Mouse (Mus musculus) hindbrain, embryonic 16.5 days (tissue): ENCODE results near the gene Hist1h4c. TPM values are rescaled to one million over a fixed set of nuclear protein-coding genes. Genes with fewer than 3 reads are reported as not detected.
A peak's percentile ranks its signal among the peaks of the same experiment; 100 is the strongest.
"Not testable (repeated sequence)": the region's sequence is repeated elsewhere in the genome, so short reads cannot be mapped to it uniquely, and the experiment has no call there.

Experiments used
- ATAC-seq: fragments of 200-750 bp; cut with Nextera tagmentation; 2 replicates; pipeline ENCODE4 v1.8.0; 2017; ENCODE audit warnings: moderate TSS enrichment, moderate library complexity
- H3K27ac ChIP-seq: fragments of 300-500 bp; sonication (generic); 2 replicates; pipeline ENCODE4 v1.5.1; 2014; ENCODE audit warnings: low read depth, mild to moderate bottlenecking, control low read depth, low read length, moderate library complexity
- H3K27me3 ChIP-seq: fragments of 300-500 bp; sonication (generic); replicated peaks from 2 replicates; pipeline ENCODE4 v1.6.1; 2014; ENCODE audit warnings: low read length; ENCODE audit not compliant: control insufficient read depth, insufficient read depth
- H3K36me3 ChIP-seq: fragments of 300-500 bp; sonication (generic); 2 replicates; pipeline ENCODE4 v1.6.1; 2014; ENCODE audit warnings: mild to moderate bottlenecking, low read length, moderate library complexity, mixed read lengths; ENCODE audit not compliant: control insufficient read depth, insufficient read depth
- H3K4me1 ChIP-seq: fragments of 300-500 bp; sonication (generic); 2 replicates; pipeline ENCODE4 v1.6.1; 2014; ENCODE audit warnings: low read depth, low read length; ENCODE audit not compliant: control insufficient read depth, insufficient read depth
- H3K4me2 ChIP-seq: fragments of 300-500 bp; sonication (generic); 2 replicates; pipeline ENCODE4 v1.6.1; 2014; ENCODE audit warnings: mild to moderate bottlenecking, low read length, control low read depth, moderate library complexity
- H3K4me3 ChIP-seq: fragments of 300-500 bp; sonication (generic); 2 replicates; pipeline ENCODE4 v1.5.1; 2014; ENCODE audit warnings: mild to moderate bottlenecking, low read length, control low read depth, moderate library complexity
- H3K9ac ChIP-seq: fragments of 300-500 bp; sonication (generic); 2 replicates; pipeline ENCODE4 v1.6.1; 2014; ENCODE audit warnings: low read depth, mild to moderate bottlenecking, control low read depth, low read length, moderate library complexity
- H3K9me3 ChIP-seq: fragments of 300-500 bp; sonication (generic); 2 replicates; pipeline ENCODE4 v1.6.1; 2014; ENCODE audit warnings: mild to moderate bottlenecking, low read length, moderate library complexity; ENCODE audit not compliant: control insufficient read depth
- WGBS: fragments of 180-500 bp; shearing (Covaris S2); extraction: QIAGEN DNeasy Blood & Tissue Kit; methylation state at CpG from one replicate; pipeline ENCODE4 v1.1.7; 2014; 5-methylcytosine and 5-hydroxymethylcytosine counted together
- polyA plus RNA-seq: library from polyadenylated mRNA; unstranded; fragments of >200 nt; fragmentation: Nextera tagmentation; extraction: Ambion mirVana; gene quantifications from 2 replicates; pipeline ENCODE4 v1.2.1, GENCODE M21; 2015

Hist1h4c gene
- 2.0 and 2.5 TPM in 2 replicates for polyA plus RNA-seq

- Histone ChIP-seq H3K4me2 (peak within 1 kb of the TSS; percentile 81), H3K4me1 (peaks cover 8% of the 10 kb centered on the region), H3K9ac (peak within 1 kb of the TSS; percentile 64), H3K4me3 (peak within 1 kb of the TSS; percentile 49), H3K36me3 (no peaks in the 10 kb centered on the region), H3K27me3 (no peaks in the 10 kb centered on the region), H3K9me3 (no peaks in the 10 kb centered on the region), H3K27ac (peak within 1 kb of the TSS; percentile 82)
- under 1% methylated on average over 17 of the region's 22 CpGs for WGBS
- peak; percentile 98 for ATAC-seq
Observed at GRCm38 (mm10) chr13:23698300-23698693, at the start of gene Hist1h4c. Gene Hist1h4c, minus strand, starts transcription at chr13:23698454.

GRCm38 (mm10) chr13:23747892-23748288 lies 49.6 kb upstream of the Hist1h4c start:
- Histone ChIP-seq H3K27ac (0 out of 2 replicates have a peak overlapping the region, but pooled peaks have one; percentile 16), H3K4me2 (peak overlapping the region; percentile 1; the same call in 1 of the 2 replicates), H3K4me1 (peaks cover 11% of the 10 kb centered on the region), H3K36me3 (no peaks in the 10 kb centered on the region), H3K9ac (no peak overlapping the region), H3K4me3 (no peak overlapping the region), H3K9me3 (no peaks in the 10 kb centered on the region), H3K27me3 (no peaks in the 10 kb centered on the region)
- no peak for ATAC-seq
- 6% methylated on average over 4 of the region's 4 CpGs for WGBS

DNA sequence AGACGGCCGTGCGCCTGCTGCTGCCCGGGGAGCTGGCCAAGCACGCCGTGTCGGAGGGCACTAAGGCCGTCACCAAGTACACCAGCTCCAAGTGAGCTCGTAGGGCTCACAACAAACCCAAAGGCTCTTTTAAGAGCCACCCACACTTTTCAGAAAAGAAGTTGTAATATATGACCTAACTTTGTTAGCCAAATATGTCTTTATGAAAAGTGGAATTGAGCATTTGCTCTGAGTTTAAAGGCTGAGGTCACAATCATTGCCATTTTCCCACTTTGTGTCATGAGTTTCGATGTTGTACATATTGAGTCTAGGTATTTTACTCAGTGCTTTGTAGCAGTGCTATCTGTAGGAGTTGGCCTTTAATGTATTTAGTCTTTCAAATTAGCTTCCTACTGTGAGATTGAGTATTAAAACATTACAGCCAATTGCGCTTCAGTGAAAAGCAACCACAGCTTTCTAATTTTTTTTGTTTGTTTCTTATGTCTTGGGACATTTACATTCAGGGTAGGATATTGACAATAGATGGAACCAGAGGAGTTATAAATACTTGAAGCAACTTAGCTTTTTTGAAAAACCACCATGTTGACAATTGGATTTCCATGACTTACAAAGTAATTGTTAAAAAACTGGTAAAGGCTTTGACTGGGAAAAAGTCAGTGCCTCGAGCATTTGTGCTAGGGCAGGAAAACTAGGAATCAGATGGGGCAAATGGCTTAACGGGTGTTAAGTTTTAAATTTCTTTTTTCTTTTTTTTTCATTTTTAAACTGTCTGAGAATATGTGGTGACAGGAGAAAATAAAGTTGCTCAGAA lies 49.0 kb upstream of the Hist1h4c start:
- peak overlapping the region; percentile 75 for H3K4me2 ChIP-seq
- no peaks in the 10 kb centered on the region for H3K27me3 ChIP-seq
- no peaks in the 10 kb centered on the region for H3K36me3 ChIP-seq
- peaks cover 11% of the 10 kb centered on the region for H3K4me1 ChIP-seq
- H3K9me3 ChIP-seq, result no peaks in the 10 kb centered on the region
- peak overlapping the region; percentile 35 for H3K4me3 ChIP-seq
- H3K27ac ChIP-seq, result peak overlapping the region; percentile 94
- ATAC-seq, result no peak
- peak overlapping the region; percentile 51 for H3K9ac ChIP-seq
- WGBS, result 2% methylated on average over 10 of the region's 13 CpGs

DNA sequence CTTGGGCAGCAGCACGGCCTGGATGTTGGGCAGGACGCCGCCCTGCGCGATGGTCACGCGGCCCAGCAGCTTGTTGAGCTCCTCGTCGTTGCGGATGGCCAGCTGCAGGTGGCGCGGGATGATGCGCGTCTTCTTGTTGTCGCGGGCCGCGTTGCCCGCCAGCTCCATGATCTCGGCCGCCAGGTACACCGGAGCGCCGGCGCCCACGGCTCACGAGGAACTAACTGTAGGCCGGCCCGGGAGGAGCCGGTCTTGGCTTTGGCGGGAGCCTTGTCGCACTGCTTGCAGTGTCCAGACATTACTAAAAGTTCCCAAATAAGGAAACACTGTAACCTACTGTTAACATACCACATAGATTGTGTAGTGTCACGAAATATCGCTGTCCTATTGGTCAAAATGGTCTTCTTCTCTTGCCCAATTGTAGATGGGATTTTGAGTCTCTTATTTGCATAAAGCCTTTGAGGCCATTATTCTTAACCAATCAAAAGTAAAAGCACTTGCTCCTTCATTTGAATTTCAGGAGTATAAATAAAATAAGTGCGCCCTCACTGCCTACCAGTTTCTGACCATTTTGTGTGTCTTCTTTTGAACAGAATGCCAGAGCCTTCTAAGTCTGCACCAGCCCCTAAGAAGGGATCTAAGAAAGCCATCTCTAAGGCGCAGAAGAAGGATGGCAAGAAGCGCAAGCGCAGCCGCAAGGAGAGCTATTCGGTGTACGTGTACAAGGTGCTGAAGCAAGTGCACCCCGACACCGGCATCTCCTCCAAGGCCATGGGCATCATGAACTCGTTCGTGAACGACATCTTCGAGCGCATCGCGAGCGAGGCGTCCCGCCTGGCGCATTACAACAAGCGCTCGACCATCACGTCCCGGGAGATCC lies 48.2 kb upstream of the Hist1h4c start, which contains the start of gene Hist1h2bb:
Hist1h2bb (plus strand) TSS at position 534 of the 880 bp plus-strand sequence.
- Histone ChIP-seq H3K9ac (peak within 1 kb of the TSS; percentile 59), H3K4me3 (peak within 1 kb of the TSS; percentile 44), H3K4me2 (peak within 1 kb of the TSS; percentile 75), H3K27ac (peak within 1 kb of the TSS; percentile 94)
- ATAC-seq, result peak; percentile 95
- under 1% methylated on average over 34 of the region's 58 CpGs for WGBS
- not testable (repeated sequence) for H3K9me3 ChIP-seq, H3K4me1 ChIP-seq, H3K36me3 ChIP-seq, H3K27me3 ChIP-seq

GRCm38 (mm10) chr13:23745381-23746161 lies 47.3 kb upstream of the Hist1h4c start, which contains the start of gene Hist1h3c:
Gene Hist1h3c, minus strand, starts transcription at chr13:23745602.
- Histone ChIP-seq H3K27me3 (no peaks in the 10 kb centered on the region), H3K4me2 (peak within 1 kb of the TSS; percentile 75), H3K27ac (peak within 1 kb of the TSS; percentile 94), H3K4me1 (peaks cover 11% of the 10 kb centered on the region), H3K36me3 (no peaks in the 10 kb centered on the region), H3K9me3 (no peaks in the 10 kb centered on the region), H3K4me3 (peak within 1 kb of the TSS; percentile 44), H3K9ac (peak within 1 kb of the TSS; percentile 59)
- WGBS, result under 1% methylated on average over 23 of the region's 28 CpGs
- ATAC-seq, result peak; percentile 70

- Histone ChIP-seq H3K27me3 (no peaks in the 10 kb centered on the region), H3K9ac (no peak overlapping the region), H3K4me2 (peak overlapping the region; percentile 75), H3K9me3 (no peaks in the 10 kb centered on the region), H3K4me1 (peaks cover 14% of the 10 kb centered on the region), H3K27ac (no peak overlapping the region), H3K4me3 (peak overlapping the region; percentile 44), H3K36me3 (no peaks in the 10 kb centered on the region)
- no peak for ATAC-seq
- WGBS, result 3% methylated on average over 16 of the region's 36 CpGs
Observed at GRCm38 (mm10) chr13:23744421-23745380, 46.4 kb upstream of the Hist1h4c start.

- H3K9ac ChIP-seq, result no peak overlapping the region
- WGBS, result 45% methylated on average over 4 of the region's 4 CpGs
Observed at GRCm38 (mm10) chr13:23743963-23744362, 45.7 kb upstream of the Hist1h4c start.

GRCm38 (mm10) chr13:23743215-23743614 lies 45.0 kb upstream of the Hist1h4c start:
- H3K9ac ChIP-seq, result no peak overlapping the region
- H3K4me1 ChIP-seq, result peaks cover 17% of the 10 kb centered on the region
- H3K4me2 ChIP-seq, result no peak overlapping the region
- no peak overlapping the region for H3K4me3 ChIP-seq
- no peak for ATAC-seq
- no peaks in the 10 kb centered on the region for H3K36me3 ChIP-seq
- H3K27me3 ChIP-seq, result no peaks in the 10 kb centered on the region
- 88% methylated on average over 5 of the region's 5 CpGs for WGBS
- H3K9me3 ChIP-seq, result no peaks in the 10 kb centered on the region
- H3K27ac ChIP-seq, result no peak overlapping the region

More at GRCm38 (mm10) chr13:23743963-23744362, 45.7 kb upstream of the Hist1h4c start:
- Histone ChIP-seq H3K4me1 (peaks cover 17% of the 10 kb centered on the region), H3K36me3 (no peaks in the 10 kb centered on the region), H3K27me3 (no peaks in the 10 kb centered on the region), H3K27ac (no peak overlapping the region), H3K4me2 (no peak overlapping the region), H3K4me3 (no peak overlapping the region), H3K9me3 (no peaks in the 10 kb centered on the region)
- ATAC-seq, result no peak
